Mouse (Mus musculus) small intestine, adult 10 weeks (tissue): Measurements from ENCODE around the gene Vgll2. TPM values are rescaled to one million over a fixed set of nuclear protein-coding genes. Genes with fewer than 3 reads are reported as not detected.

Experiments used
- polyA plus RNA-seq: library from polyadenylated mRNA; stranded (reverse); fragments of 350-450 nt; fragmentation: Illumina TruSeq; extraction: RNeasy Lipid Tissue Mini Kit (QIAGEN cat#74804); gene quantifications from one replicate; pipeline ENCODE4 v1.2.3, GENCODE M21; 2014; ENCODE audit warnings: low replicate concordance

Vgll2 gene
- polyA plus RNA-seq: not detected

DNA sequence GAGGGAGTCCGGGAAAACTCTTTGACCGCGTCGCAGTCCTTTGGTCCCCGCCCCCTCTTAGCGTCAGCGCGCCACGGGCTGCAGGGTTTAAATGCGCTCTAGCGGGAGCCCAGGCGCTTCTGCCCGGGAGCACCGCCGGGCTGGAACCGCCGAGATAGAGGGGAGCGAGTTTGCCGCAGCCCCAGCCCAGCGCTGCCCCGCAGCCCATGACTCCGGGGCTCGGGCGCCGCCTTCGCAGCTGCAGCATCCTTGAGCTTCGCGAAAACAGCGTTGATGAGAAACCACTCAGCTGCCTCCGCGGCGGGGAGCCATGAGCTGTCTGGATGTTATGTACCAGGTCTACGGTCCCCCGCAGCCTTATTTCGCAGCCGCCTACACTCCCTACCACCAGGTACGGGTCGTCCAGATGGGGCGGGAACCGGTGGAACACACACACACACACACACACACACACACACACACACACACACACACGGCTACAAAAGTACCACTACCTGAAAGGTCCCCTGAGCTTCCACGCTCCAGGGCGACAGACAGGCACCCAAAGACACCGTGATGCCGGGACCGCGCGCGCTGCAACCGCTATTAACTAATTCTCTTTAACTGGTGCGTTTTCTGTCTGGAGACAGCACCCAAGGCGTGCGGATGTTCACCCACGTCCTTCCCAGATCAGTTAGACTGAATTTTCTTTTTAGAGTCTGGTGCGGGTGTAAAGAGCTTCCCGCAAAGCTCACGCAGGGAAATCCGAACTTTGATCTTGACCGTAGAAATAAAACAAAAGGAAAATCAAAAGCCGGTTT, at the start of gene Vgll2:
Gene Vgll2 (plus strand): TSS at position 90 of the 800 bp plus-strand sequence.

Other genes with a start within 250 kb of the Vgll2 start
- 5.5 TPM for gene Ros1, start 172.7 kb downstream of the Vgll2 start, polyA plus RNA-seq
- 34.6 TPM for gene Dcbld1, start 211.1 kb downstream of the Vgll2 start, polyA plus RNA-seq